ENCODE assay signal across 8 mouse cellular contexts in genomic region chr1:134854325-134854982, GRCm38 (mm10).
DNase-seq lines count a peak whose midpoint lies in the region; ATAC-seq and TF ChIP-seq lines count a peak whose summit lies in the region.
"Had no signal": no experiment of that assay in that cellular context is flagged by ENCODE, and none has a peak within 500 bp of the region (broad histone marks: within the 10 kb centered on the region; RNA-seq: fewer than 3 reads in every experiment).

No protein-coding gene starts in this region.

- peaks cover 27% of the 10 kb centered on the region for H3K36me3 ChIP-seq in G1E (replicated peaks)

- TF ChIP-seq POLR2A in lung, adult 2 months (IDR thresholded peaks at IDR 0.05; ENCODE audit: borderline replicate concordance, extremely low read depth, low read depth, low read length) = no peak

- peak; percentile 62 for DNase-seq in CD4-positive helper T cell, adult 2 months (ENCODE audit: low read depth, low spot score)
- no peak for DNase-seq in G1E (ENCODE audit: low spot score)
- DNase-seq in cerebellum, adult 11-12 months = peak; percentile 69
- DNase-seq in frontal cortex, postnatal 14 days (ENCODE audit: low spot score in 2 of 2) = peak; percentile 53 to 85
- peak; percentile 45 for DNase-seq in large intestine, adult 2 months (ENCODE audit: low read depth, low spot score)
- peak; percentile 69 for DNase-seq in lung, adult 2 months
- peak; percentile 87 to 90 for DNase-seq in right cerebral cortex, postnatal 10 days (ENCODE audit: low spot score in 2 of 2)

- no peaks in the 10 kb centered on the region for H3K27me3 ChIP-seq in G1E (ENCODE audit: insufficient read depth, low read length)
- H3K27me3 ChIP-seq: limb, embryonic 15.5 days had no signal

- peak; percentile 92 for TF ChIP-seq CTCF in G1E (IDR thresholded peaks at IDR 0.05; ENCODE audit: low read depth, low read length)
- peak; percentile 11; the same call in 1 of the 2 replicates for TF ChIP-seq CTCF in lung, adult 2 months (IDR thresholded peaks at IDR 0.05; ENCODE audit: insufficient read depth, low read length)

- peak; percentile 40; the same call in 1 of the 2 replicates for ATAC-seq in G1E (ENCODE audit: extremely low read depth, insufficient number of reproducible peaks, low FRiP score, poor library complexity, severe bottlenecking)

- no peaks in the 10 kb centered on the region for H3K9me3 ChIP-seq in G1E (replicated peaks)
- H3K9me3 ChIP-seq: limb, embryonic 15.5 days had no signal

- peaks cover 9% of the 10 kb centered on the region for H3K4me1 ChIP-seq in G1E (ENCODE audit: insufficient read depth, low read depth, low read length)
- no peaks in the 10 kb centered on the region for H3K4me1 ChIP-seq in lung, adult 2 months (ENCODE audit: control insufficient read depth, insufficient read depth, low read length)
- H3K4me1 ChIP-seq: limb, embryonic 15.5 days had no signal

- no peak overlapping the region for H3K4me3 ChIP-seq in G1E (ENCODE audit: low read depth, low read length)
- no peak overlapping the region for H3K4me3 ChIP-seq in lung, adult 2 months (replicated peaks; ENCODE audit: extremely low read depth, low read depth, low read length)
- H3K4me3 ChIP-seq: limb, embryonic 15.5 days had no signal

- WGBS in large intestine, adult 2 months = 81% methylated on average over 1 of the region's 1 CpGs
- WGBS in lung, adult 2 months = 64% methylated on average over 1 of the region's 1 CpGs
